Mouse (Mus musculus): ENCODE results near the gene Slc25a24. TPM values are rescaled to one million over a fixed set of nuclear protein-coding genes. Genes with fewer than 3 reads are reported as not detected.

Gene Slc25a24
- polyA plus RNA-seq, 1 experiment from 2014 or later = 35.5 TPM

DNA sequence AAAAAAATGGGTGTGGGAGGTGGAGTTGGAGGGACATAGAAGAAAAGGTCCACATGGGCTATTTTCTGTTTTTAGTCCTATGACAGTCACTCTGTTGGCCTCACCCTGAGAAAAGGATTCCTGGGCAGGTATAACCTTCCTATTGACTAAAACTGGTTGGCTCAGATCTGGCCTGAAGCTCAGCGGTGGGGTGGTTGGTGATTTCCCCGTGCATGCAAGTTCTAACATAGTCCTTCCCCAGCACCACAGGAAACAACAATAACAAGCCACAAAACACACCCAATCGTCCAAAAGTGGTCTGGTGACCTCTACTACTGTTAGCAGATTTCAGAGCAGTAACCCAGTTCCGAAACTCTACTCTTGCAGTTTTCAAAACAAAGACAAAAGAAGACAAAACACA lies 10.0 kb downstream of the Slc25a24 start:
- peaks cover 5% of the 10 kb centered on the region for H3K36me3 ChIP-seq
- no peaks in the 10 kb centered on the region for H3K4me1 ChIP-seq
- no peak overlapping the region for H3K4me3 ChIP-seq (replicated peaks)
- no peak overlapping the region for H3K9ac ChIP-seq
- H3K4me2 ChIP-seq = no peak overlapping the region
- H3K9me3 ChIP-seq = no peaks in the 10 kb centered on the region
- 87% methylated on average over 4 of the region's 4 CpGs for WGBS
- H3K27me3 ChIP-seq (replicated peaks) = no peaks in the 10 kb centered on the region
- no peak for ATAC-seq (ENCODE audit: insufficient read depth, low FRiP score, low read depth)
- H3K27ac ChIP-seq = no peak overlapping the region

DNA sequence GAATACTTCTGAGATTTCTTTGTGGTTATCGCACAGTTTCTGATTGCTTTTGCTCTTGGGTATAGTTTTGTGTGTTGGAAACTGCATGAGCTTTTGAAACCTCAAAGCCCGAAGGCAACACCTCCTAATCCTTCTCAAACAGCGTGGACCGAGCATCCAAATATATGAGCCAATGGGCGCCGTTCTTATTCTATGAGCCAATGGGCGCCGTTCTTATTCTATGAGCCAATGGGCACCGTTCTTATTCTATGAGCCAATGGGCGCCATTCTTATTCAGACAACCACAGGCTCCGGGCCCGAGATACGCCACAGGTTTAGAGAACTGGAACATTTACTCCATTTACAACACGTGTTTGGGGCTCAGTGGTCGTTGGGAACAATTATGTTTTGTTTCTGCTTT lies 11.1 kb downstream of the Slc25a24 start:
- Histone ChIP-seq H3K4me2 (no peak overlapping the region), H3K4me1 (no peaks in the 10 kb centered on the region), H3K9me3 (no peaks in the 10 kb centered on the region), H3K27me3 (replicated peaks) (no peaks in the 10 kb centered on the region), H3K27ac (no peak overlapping the region), H3K9ac (no peak overlapping the region), H3K36me3 (peaks cover 5% of the 10 kb centered on the region), H3K4me3 (replicated peaks) (no peak overlapping the region)
- no peak for ATAC-seq (ENCODE audit: insufficient read depth, low FRiP score, low read depth)
- 95% methylated on average over 15 of the region's 15 CpGs for WGBS

DNA sequence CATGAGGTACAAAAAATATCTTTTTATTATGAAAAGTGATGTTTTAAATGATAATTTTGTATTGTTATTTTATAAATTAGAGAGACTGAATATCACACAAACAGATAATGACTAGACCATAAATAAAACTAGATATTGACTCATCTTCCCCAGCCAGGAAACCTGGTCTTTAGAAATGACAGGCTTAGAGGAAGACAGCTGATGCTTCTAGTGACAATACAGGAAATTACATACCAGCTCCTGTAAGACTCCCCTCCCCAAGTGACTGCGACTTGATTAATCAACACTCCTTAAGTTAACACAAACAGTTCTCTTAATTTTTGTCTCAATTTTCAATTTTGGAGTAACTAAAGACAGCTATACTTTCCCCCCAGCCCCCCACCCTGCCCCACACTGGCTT lies 12.4 kb downstream of the Slc25a24 start:
- Histone ChIP-seq H3K9ac (no peak overlapping the region), H3K36me3 (peaks cover 5% of the 10 kb centered on the region), H3K27me3 (replicated peaks) (no peaks in the 10 kb centered on the region), H3K4me1 (no peaks in the 10 kb centered on the region), H3K27ac (no peak overlapping the region), H3K4me2 (no peak overlapping the region), H3K4me3 (replicated peaks) (no peak overlapping the region), H3K9me3 (no peaks in the 10 kb centered on the region)
- ATAC-seq (ENCODE audit: insufficient read depth, low FRiP score, low read depth) = no peak
- 92% methylated on average over 1 of the region's 1 CpGs for WGBS

DNA sequence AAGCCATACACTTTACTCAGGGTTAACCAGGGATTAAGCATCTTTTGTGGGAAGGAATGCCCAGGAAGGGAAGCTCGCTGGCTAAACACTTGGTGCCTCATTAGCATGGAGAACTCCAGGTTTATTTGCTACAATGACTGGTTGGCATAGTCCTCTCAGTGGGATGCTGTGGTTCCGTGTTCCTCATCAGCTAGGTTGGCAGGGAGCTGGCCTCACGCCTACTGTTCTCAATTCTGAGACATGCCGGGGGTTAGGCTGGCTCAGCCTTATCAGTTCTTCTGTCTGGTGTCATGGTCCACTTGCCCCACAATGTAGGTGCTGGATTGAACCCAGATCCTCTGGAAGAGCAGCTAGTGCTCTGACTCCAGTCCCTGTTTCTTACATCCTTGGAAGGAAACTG lies 29.6 kb downstream of the Slc25a24 start:
- no peak for ATAC-seq (ENCODE audit: insufficient read depth, low FRiP score, low read depth)
- Histone ChIP-seq H3K27ac (no peak overlapping the region), H3K27me3 (replicated peaks) (no peaks in the 10 kb centered on the region), H3K4me1 (no peaks in the 10 kb centered on the region), H3K9ac (no peak overlapping the region), H3K4me3 (replicated peaks) (no peak overlapping the region), H3K9me3 (no peaks in the 10 kb centered on the region), H3K36me3 (0 out of 2 replicates have a peak, but pooled peaks cover 4% of the 10 kb centered on the region), H3K4me2 (no peak overlapping the region)
- 89% methylated on average over 4 of the region's 4 CpGs for WGBS

DNA sequence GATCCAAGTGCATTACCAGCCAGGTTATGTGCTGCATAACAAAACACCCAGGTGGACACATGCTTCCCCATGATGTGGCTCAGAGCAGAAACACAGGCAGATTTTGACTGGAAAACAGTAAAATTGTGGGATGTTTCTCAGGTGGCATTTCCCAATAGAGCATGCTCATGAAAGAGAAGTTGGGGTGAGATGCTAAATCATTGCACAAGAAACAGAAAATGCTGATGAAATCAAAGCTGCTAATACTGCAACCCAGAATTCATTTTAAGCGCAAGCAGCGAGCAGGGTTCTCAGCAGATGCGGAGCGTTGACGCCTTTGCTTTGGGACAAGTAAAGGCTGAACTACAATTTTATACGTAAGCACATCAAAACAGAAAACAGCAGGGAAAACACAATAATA lies 30.5 kb downstream of the Slc25a24 start:
- ATAC-seq (ENCODE audit: insufficient read depth, low FRiP score, low read depth) = no peak
- WGBS = 95% methylated on average over 6 of the region's 6 CpGs

DNA sequence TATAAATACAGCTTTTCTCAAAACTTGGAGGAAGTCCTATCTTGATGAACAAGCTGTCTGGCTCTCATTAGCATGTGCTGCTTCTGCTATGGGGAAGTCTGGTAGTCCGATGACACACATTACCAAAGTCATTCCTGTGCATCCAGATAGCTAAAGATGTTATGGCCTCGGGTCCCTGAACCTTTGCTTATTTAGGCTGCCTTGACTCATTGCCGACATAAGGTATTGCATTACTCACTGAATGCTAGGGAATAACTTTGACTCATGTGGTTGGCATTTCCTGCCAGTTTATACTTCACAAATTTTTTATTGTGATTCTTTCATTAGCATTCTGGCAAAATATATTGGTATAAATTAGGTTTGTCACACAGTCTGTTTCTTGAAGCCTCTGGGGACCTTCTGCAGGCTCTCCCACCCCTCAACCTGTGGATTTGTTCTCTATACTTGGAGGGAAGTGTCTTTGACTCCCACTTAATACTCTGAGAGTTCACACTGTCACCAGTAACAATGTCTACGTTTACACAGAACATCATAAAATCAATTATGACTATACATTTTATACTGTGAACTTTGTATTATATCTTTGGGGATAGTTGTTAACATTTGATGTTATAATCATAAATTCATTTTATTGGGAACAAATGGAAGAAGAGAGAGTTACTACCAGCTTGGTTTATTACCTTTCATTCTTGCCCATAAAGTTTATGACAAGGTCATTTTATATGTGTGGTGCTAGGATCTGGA lies 33.1 kb downstream of the Slc25a24 start:
- Histone ChIP-seq H3K4me2 (no peak overlapping the region), H3K9ac (no peak overlapping the region), H3K9me3 (no peaks in the 10 kb centered on the region), H3K4me3 (replicated peaks) (no peak overlapping the region), H3K27me3 (replicated peaks) (no peaks in the 10 kb centered on the region), H3K36me3 (peaks cover 20% of the 10 kb centered on the region), H3K27ac (no peak overlapping the region), H3K4me1 (no peaks in the 10 kb centered on the region)
- WGBS = 84% methylated on average over 4 of the region's 4 CpGs
- ATAC-seq (ENCODE audit: insufficient read depth, low FRiP score, low read depth) = no peak

More for the DNA sequence above, 30.5 kb downstream of the Slc25a24 start:
- peaks cover 5% of the 10 kb centered on the region; the same call in 1 of the 2 replicates for H3K36me3 ChIP-seq
- H3K27me3 ChIP-seq (replicated peaks) = no peaks in the 10 kb centered on the region
- no peak overlapping the region for H3K4me2 ChIP-seq
- no peaks in the 10 kb centered on the region for H3K4me1 ChIP-seq
- no peak overlapping the region for H3K27ac ChIP-seq
- H3K9ac ChIP-seq = no peak overlapping the region
- no peaks in the 10 kb centered on the region for H3K9me3 ChIP-seq
- no peak overlapping the region for H3K4me3 ChIP-seq (replicated peaks)

DNA sequence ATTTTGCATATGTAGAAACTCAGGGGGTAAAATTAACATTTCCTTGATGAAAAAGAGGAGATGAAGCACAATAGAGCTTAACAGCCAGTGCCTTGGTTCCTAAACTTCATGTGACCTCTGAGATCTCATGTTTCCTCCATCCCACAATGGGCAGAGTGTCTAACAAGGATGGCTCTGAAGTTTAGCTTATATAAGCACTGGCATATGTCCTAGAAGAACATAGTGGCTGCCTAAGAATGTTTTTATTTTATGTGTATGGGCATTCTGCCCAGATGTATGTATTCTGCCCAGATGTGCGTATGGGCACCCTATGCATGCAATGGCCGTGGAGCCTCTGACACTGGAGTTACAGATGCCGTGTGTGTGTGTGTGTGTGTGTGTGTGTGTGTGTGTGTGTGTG lies 34.5 kb downstream of the Slc25a24 start:
- H3K36me3 ChIP-seq = peaks cover 19% of the 10 kb centered on the region
- H3K9ac ChIP-seq = no peak overlapping the region
- H3K27me3 ChIP-seq (replicated peaks) = no peaks in the 10 kb centered on the region
- no peak overlapping the region for H3K4me3 ChIP-seq (replicated peaks)
- no peaks in the 10 kb centered on the region for H3K4me1 ChIP-seq
- no peak overlapping the region for H3K27ac ChIP-seq
- WGBS = 77% methylated on average over 3 of the region's 3 CpGs
- H3K9me3 ChIP-seq = no peaks in the 10 kb centered on the region
- H3K4me2 ChIP-seq = no peak overlapping the region
- ATAC-seq (ENCODE audit: insufficient read depth, low FRiP score, low read depth) = no peak

DNA sequence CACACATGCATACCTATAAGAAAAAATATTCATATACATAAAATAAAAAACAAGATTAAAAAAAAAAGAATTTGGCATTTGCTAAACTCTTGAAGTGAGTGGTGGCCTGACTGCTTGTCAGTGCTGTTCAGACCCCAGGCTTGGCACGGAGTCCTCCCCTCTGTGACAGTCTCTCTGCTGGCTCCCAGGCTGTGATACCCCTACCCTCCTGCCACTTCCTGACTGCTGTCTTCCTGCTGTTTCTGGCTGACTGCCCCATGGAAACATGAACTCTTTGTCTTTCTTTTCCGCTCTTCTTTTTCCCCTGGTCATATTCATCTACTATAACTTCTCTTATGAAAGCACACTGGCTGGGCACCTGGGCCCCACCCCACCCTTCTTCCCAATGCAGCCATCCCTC lies 41.1 kb downstream of the Slc25a24 start:
- no peak overlapping the region for H3K27ac ChIP-seq
- H3K27me3 ChIP-seq (replicated peaks) = no peaks in the 10 kb centered on the region
- no peak overlapping the region for H3K9ac ChIP-seq
- H3K9me3 ChIP-seq = no peaks in the 10 kb centered on the region
- H3K4me3 ChIP-seq (replicated peaks) = no peak overlapping the region
- peaks cover 26% of the 10 kb centered on the region for H3K36me3 ChIP-seq
- H3K4me2 ChIP-seq = no peak overlapping the region
- ATAC-seq (ENCODE audit: insufficient read depth, low FRiP score, low read depth) = no peak
- no peaks in the 10 kb centered on the region for H3K4me1 ChIP-seq
- WGBS = 94% methylated on average over 2 of the region's 2 CpGs

DNA sequence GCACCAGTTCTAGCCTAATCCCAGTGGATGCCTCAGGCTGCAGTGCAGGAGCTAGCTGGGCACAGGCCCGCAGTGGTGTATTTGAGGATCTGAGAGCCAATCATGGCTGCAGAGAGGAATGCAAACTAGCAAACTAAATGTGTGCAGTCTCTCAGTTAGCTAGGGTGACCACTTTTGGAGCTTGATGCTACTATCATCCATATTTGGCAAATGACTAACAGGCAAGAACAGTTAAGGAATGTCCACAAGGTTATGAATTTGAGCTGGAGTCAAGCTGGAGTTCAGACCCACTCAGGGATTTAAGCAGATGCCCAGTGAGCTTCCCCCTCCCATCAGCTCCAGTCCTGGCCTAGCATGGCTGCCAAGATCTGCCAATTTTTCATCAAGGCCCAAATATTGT lies 41.7 kb downstream of the Slc25a24 start:
- H3K4me1 ChIP-seq = no peaks in the 10 kb centered on the region
- no peaks in the 10 kb centered on the region for H3K27me3 ChIP-seq (replicated peaks)
- H3K36me3 ChIP-seq = peaks cover 22% of the 10 kb centered on the region
- no peak overlapping the region for H3K4me2 ChIP-seq
- H3K9ac ChIP-seq = no peak overlapping the region
- H3K4me3 ChIP-seq (replicated peaks) = no peak overlapping the region
- WGBS = 83% methylated on average over 1 of the region's 1 CpGs
- H3K27ac ChIP-seq = no peak overlapping the region
- no peak for ATAC-seq (ENCODE audit: insufficient read depth, low FRiP score, low read depth)
- H3K9me3 ChIP-seq = no peaks in the 10 kb centered on the region

DNA sequence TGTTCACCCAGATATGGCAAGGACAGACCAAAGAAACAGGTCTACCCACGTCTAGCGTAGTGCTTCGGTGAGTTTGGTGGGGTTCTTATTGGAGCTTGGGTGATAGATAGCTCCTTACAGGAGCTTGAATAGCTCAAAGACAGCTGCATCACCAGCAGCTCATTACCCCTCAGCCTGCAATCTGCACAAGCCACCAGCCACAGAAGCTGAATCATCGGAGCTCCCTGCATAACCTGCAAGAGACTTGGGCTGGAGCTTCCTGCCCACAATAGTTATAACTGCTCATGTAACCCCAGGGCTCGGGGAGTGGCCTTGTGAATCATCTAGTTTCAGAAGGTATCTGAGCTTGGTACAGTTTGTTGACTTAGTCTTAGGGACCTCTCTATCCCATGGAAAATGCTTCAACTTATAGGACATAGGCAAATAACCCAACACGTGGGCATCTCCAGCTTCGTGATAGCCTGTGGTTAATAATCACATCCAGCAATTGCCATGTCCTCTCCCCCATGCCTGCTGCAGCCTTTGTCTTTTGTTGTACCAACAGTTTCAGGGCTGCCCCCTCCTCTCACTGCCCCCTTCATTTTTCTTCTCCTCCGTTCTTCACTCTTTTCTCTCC lies 42.4 kb downstream of the Slc25a24 start:
- no peak for ATAC-seq (ENCODE audit: insufficient read depth, low FRiP score, low read depth)
- H3K4me3 ChIP-seq (replicated peaks) = no peak overlapping the region
- no peaks in the 10 kb centered on the region for H3K4me1 ChIP-seq
- no peak overlapping the region for H3K4me2 ChIP-seq
- 78% methylated on average over 8 of the region's 8 CpGs for WGBS
- no peak overlapping the region for H3K27ac ChIP-seq
- no peaks in the 10 kb centered on the region for H3K27me3 ChIP-seq (replicated peaks)
- H3K9me3 ChIP-seq = no peaks in the 10 kb centered on the region
- no peak overlapping the region for H3K9ac ChIP-seq
- peaks cover 16% of the 10 kb centered on the region for H3K36me3 ChIP-seq

DNA sequence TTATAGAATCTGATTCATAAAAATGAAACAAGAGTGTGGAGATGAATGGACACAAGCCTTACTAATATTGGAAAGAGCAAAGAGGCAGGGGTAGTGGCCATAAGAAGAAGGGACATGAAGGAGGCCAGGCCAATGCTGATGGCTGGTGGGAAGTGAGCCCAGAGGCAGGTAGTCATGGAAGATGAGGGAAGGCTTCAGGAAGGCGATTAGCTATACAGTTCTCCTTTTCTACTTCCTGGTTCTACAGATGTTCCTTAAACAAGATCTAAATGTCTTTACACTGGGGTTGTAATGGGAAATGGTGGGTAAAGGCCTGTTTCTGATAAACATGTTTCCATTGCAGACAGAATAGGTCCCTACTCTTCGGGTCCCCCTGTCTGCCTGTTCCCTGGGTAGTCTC lies 46.2 kb downstream of the Slc25a24 start:
- Histone ChIP-seq H3K4me3 (replicated peaks) (no peak overlapping the region), H3K4me2 (no peak overlapping the region), H3K36me3 (peaks cover 13% of the 10 kb centered on the region), H3K27ac (no peak overlapping the region), H3K9me3 (no peaks in the 10 kb centered on the region), H3K4me1 (no peaks in the 10 kb centered on the region), H3K9ac (no peak overlapping the region), H3K27me3 (replicated peaks) (no peaks in the 10 kb centered on the region)
- 93% methylated on average over 2 of the region's 2 CpGs for WGBS
- ATAC-seq (ENCODE audit: insufficient read depth, low FRiP score, low read depth) = no peak

DNA sequence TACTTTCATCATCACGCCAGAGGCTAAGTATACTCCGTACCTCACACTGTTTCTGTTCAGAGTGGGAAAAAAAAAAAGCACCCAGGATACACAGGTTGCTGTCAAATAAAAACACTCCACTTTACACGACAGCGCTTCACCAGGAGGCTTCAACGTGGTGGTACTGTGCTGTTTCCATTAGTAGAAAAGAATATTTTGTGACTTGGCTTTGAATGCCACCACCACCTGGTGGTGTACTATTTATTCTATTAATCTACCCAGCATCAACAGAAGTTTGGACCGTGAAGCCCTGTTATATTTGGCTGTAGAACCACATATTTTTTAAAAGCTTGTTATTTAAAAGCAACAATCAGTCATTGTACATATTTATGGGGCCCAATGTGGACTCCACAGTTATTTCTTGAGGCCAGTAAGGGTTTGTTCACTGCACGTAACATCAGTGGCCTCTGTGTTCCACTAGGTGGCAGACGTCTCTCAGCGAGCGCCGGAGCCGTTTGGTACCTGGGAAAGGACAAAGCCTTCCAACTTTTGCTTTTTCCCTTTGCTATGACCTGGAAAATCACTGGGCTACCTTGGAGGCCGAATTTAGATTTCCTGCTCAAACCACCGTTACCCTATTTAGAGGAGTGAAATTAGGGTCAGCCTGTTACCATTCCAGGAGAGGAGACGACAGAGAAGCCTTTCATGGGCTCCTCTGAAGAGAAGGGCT lies 48.3 kb downstream of the Slc25a24 start:
- Histone ChIP-seq H3K36me3 (peaks cover 9% of the 10 kb centered on the region; the same call in 1 of the 2 replicates), H3K9ac (no peak overlapping the region), H3K4me3 (replicated peaks) (no peak overlapping the region), H3K27ac (no peak overlapping the region), H3K4me1 (no peaks in the 10 kb centered on the region), H3K27me3 (replicated peaks) (no peaks in the 10 kb centered on the region), H3K9me3 (no peaks in the 10 kb centered on the region), H3K4me2 (no peak overlapping the region)
- peak; percentile 43; the same call in 1 of the 2 replicates for ATAC-seq (ENCODE audit: insufficient read depth, low FRiP score, low read depth)
- WGBS = 30% methylated on average over 15 of the region's 15 CpGs
